Mouse (Mus musculus) E14TG2a.4 (cell line): Measurements from ENCODE around the gene Gm37240.
"Not testable (repeated sequence)": the region's sequence is repeated elsewhere in the genome, so short reads cannot be mapped to it uniquely, and the experiment has no call there.

ENCODE experiments used
- H3K27me3 ChIP-seq: 2 replicates; pipeline ENCODE4 v1.6.1; 2014; ENCODE audit warnings: low read length, control low read depth; ENCODE audit not compliant: insufficient read depth
- H3K36me3 ChIP-seq: 2 replicates; pipeline ENCODE4 v1.6.1; 2014; ENCODE audit warnings: low read length, control low read depth; ENCODE audit not compliant: insufficient read depth
- H3K4me1 ChIP-seq: replicated peaks from 2 replicates; pipeline ENCODE4 v1.6.1; 2014; ENCODE audit warnings: low read depth, low read length, control low read depth
- H3K4me3 ChIP-seq: replicated peaks from 2 replicates; pipeline ENCODE4 v1.5.1; 2014; ENCODE audit warnings: mild to moderate bottlenecking, low read length
- H3K9me3 ChIP-seq: 2 replicates; pipeline ENCODE4 v1.6.1; 2014; ENCODE audit warnings: low read length, control low read depth
- CTCF ChIP-seq: conservative IDR thresholded peaks from 2 replicates; pipeline ENCODE4 v1.5.1; 2014; ENCODE audit warnings: low read length
- NANOG ChIP-seq: IDR thresholded peaks from 2 replicates; pipeline ENCODE4 v1.6.1; 2014; ENCODE audit warnings: borderline replicate concordance, low read length, mixed read lengths
- POU5F1 ChIP-seq: IDR thresholded peaks from 2 replicates; pipeline ENCODE4 v1.6.1; 2014; ENCODE audit warnings: low read length, borderline replicate concordance

The Gm37240 gene

GRCm38 (mm10) chr3:85573216-85573863 is 314.0 kb downstream of the Gm37240 start:
- TF ChIP-seq POU5F1: no peak
- no peak for TF ChIP-seq NANOG
- no peak for TF ChIP-seq CTCF
- no peaks in the 10 kb centered on the region for H3K9me3 ChIP-seq
- H3K4me1 ChIP-seq: peaks cover 9% of the 10 kb centered on the region
- H3K4me3 ChIP-seq: peak overlapping the region; percentile 93
- peaks cover 9% of the 10 kb centered on the region; the same call in 1 of the 2 replicates for H3K36me3 ChIP-seq
- no peaks in the 10 kb centered on the region for H3K27me3 ChIP-seq

GRCm38 (mm10) chr3:85572502-85572901 is 314.8 kb downstream of the Gm37240 start:
- H3K4me1 ChIP-seq, H3K36me3 ChIP-seq, H3K27me3 ChIP-seq, H3K4me3 ChIP-seq, H3K9me3 ChIP-seq: not testable (repeated sequence)

- TF ChIP-seq POU5F1 (no peak), CTCF (peak; percentile 58), NANOG (no peak)
- peaks cover 9% of the 10 kb centered on the region for H3K4me1 ChIP-seq
- no peak overlapping the region for H3K4me3 ChIP-seq
- H3K27me3 ChIP-seq: no peaks in the 10 kb centered on the region
- no peaks in the 10 kb centered on the region for H3K9me3 ChIP-seq
- no peaks in the 10 kb centered on the region; the same call in 1 of the 2 replicates for H3K36me3 ChIP-seq
These were observed 316.0 kb downstream of the Gm37240 start for GRCm38 (mm10) chr3:85571276-85571675.

GRCm38 (mm10) chr3:85564603-85565002 is 322.7 kb downstream of the Gm37240 start:
- TF ChIP-seq NANOG: no peak
- TF ChIP-seq CTCF: no peak
- no peak for TF ChIP-seq POU5F1

GRCm38 (mm10) chr3:85553731-85554277 is 333.5 kb downstream of the Gm37240 start:
- Histone ChIP-seq H3K9me3 (peaks cover 3% of the 10 kb centered on the region; the same call in 1 of the 2 replicates), H3K4me1 (no peaks in the 10 kb centered on the region), H3K27me3 (no peaks in the 10 kb centered on the region), H3K4me3 (no peak overlapping the region), H3K36me3 (no peaks in the 10 kb centered on the region)
- TF ChIP-seq POU5F1 (no peak), NANOG (no peak), CTCF (no peak)

More at GRCm38 (mm10) chr3:85564603-85565002, 322.7 kb downstream of the Gm37240 start:
- Histone ChIP-seq H3K9me3 (no peaks in the 10 kb centered on the region), H3K4me3 (no peak overlapping the region), H3K36me3 (no peaks in the 10 kb centered on the region), H3K4me1 (no peaks in the 10 kb centered on the region), H3K27me3 (no peaks in the 10 kb centered on the region)

- Histone ChIP-seq H3K4me3 (no peak overlapping the region), H3K36me3 (no peaks in the 10 kb centered on the region), H3K27me3 (no peaks in the 10 kb centered on the region), H3K9me3 (peaks cover 3% of the 10 kb centered on the region; the same call in 1 of the 2 replicates), H3K4me1 (no peaks in the 10 kb centered on the region)
- TF ChIP-seq CTCF (no peak), NANOG (no peak), POU5F1 (no peak)
These were observed 336.0 kb downstream of the Gm37240 start for GRCm38 (mm10) chr3:85551352-85551751.

GRCm38 (mm10) chr3:85550312-85550711 is 337.0 kb downstream of the Gm37240 start:
- H3K27me3 ChIP-seq: no peaks in the 10 kb centered on the region
- no peaks in the 10 kb centered on the region for H3K36me3 ChIP-seq
- TF ChIP-seq POU5F1 (no peak), CTCF (no peak), NANOG (no peak)
- peaks cover 3% of the 10 kb centered on the region; the same call in 1 of the 2 replicates for H3K9me3 ChIP-seq
- no peak overlapping the region for H3K4me3 ChIP-seq
- no peaks in the 10 kb centered on the region for H3K4me1 ChIP-seq

- H3K27me3 ChIP-seq: no peaks in the 10 kb centered on the region
- no peaks in the 10 kb centered on the region for H3K36me3 ChIP-seq
- H3K4me3 ChIP-seq: no peak overlapping the region
- TF ChIP-seq NANOG (no peak), POU5F1 (no peak), CTCF (peak; percentile 45)
- no peaks in the 10 kb centered on the region for H3K4me1 ChIP-seq
- H3K9me3 ChIP-seq: peaks cover 3% of the 10 kb centered on the region; the same call in 1 of the 2 replicates
These were observed 343.7 kb downstream of the Gm37240 start for GRCm38 (mm10) chr3:85543652-85544051.

- no peaks in the 10 kb centered on the region for H3K4me1 ChIP-seq
- H3K9me3 ChIP-seq: peaks cover 3% of the 10 kb centered on the region; the same call in 1 of the 2 replicates
- TF ChIP-seq CTCF (no peak), POU5F1 (no peak), NANOG (no peak)
- no peaks in the 10 kb centered on the region for H3K36me3 ChIP-seq
- H3K27me3 ChIP-seq: no peaks in the 10 kb centered on the region
- H3K4me3 ChIP-seq: no peak overlapping the region
These were observed 344.6 kb downstream of the Gm37240 start for GRCm38 (mm10) chr3:85542765-85543164.
